Mouse (Mus musculus) gastrocnemius, postnatal 14 days (tissue): ENCODE results near the gene Pfkfb4. TPM values are rescaled to one million over a fixed set of nuclear protein-coding genes. Genes with fewer than 3 reads are reported as not detected.

ENCODE experiments used
- DNase-seq: peaks from one replicate; pipeline ENCODE4 v3.0.0; 2021; ENCODE audit warnings: mixed read lengths
- intact Hi-C: fragments of 180-260 bp; cut with DNase I; formaldehyde crosslinking; loops from one replicate; pipeline ENCODE4 v1.15.1; 2025; ENCODE audit warnings: low total_unique reads
- total RNA-seq, 2 experiments: library from RNA; stranded (reverse); gene quantifications; 2 replicates each; pipeline ENCODE4 v1.2.3; 2021

Gene Pfkfb4
- total RNA-seq, 2 experiments from 2014 or later = 31.0 to 31.6 TPM

DNA sequence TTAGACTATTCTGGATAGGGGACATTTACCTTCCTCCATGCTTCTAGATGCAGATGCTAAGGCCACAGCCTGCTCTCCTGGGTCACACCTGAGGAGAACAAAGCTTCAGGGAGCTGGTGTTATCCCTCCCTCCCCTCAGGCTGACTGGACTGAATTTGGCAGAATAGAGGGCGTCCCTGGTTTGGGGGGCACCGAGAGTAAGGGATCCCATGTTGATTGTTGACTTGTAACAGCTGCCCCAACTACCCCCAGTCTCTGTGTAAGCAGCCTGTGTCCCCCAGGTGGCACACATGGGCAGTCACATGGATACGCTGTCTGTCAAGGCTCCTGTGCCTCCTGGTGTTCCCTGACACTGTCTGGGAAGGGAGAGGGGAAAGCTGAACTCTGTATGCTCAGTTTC lies 36.8 kb downstream of the Pfkfb4 start:
- intact Hi-C loops = no loop called here
- no peak for DNase-seq

DNA sequence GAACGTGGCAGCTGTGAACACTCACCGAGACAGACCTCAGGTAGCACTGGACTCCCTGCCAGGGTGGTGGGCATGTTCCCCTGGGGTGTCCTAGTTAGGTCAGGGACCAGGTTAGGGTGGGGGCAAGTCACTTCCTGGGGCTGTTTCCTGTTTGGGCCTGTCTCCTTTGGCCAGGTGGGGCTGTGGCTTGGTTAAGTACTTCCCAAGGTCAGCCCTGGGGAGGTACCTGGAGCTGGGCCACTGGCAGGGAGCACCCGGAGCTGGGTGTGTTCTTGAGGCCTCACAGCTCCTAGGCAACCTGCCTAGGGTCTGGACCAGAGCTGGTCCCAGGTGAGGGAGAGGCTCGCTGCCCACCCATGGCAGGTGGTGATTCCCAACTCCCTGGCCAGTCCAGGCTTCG lies 37.3 kb downstream of the Pfkfb4 start:
- no peak for DNase-seq
- intact Hi-C loops = no loop called here

DNA sequence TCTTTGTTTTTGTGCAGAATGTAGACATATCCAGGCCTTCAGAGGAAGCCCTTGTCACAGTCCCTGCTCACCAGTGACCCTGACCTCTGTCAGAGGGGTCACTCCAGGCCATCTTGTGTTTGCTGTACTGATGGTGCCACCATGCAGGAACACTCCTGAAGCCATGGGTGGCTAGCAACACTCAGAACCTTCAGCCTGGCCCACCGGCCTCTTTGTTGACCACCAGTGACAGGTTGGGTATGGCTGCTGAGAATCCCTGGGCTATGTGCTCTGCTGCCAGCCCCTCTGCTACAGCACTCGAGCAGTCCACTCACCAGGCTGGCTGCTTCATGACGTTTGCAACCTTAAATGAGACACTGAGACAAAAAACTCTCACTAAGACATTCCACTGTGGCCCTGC lies 38.7 kb downstream of the Pfkfb4 start:
- intact Hi-C loops = no loop called here
- DNase-seq = no peak

DNA sequence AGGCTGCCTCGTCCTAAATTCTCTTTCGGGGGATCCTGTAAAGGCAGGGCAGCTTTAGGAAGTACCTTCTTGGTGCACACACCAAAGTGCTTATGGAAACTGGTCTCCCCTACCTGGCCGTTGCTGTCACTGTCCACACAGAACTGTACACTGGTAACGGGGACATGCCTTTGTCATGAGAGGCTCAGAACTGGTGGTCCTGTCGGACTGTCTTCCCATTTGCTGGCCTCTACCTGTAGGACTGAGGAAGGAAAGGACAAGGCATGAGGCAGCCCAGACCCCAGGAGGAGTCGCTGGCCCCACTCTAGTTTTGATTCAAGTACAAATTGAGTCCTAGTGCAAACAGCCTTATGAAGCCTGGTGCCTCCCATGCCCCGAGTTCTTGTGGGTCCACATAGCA lies 39.4 kb downstream of the Pfkfb4 start:
- intact Hi-C loops = no loop called here
- no peak for DNase-seq

DNA sequence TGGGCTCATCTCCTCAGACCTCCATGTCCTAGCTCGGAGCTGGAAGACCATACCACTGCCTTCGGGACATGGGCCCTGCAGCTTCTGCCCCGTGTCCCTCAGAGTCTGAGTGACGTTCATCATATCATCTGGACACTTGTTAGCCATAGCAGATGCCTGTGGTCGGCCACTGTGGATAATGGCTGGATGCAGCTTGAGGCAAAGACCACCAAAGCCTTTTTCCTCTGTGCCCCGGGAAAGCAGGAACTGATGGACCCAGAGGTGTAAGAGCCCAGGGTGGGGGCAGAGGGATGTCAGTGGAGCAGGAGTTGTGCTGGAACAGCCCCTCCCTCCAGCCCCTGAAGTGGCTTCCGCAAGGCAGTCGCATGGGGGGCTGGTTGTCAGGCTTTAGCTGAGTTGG lies 40.1 kb downstream of the Pfkfb4 start:
- intact Hi-C loops = no loop called here
- no peak for DNase-seq

DNA sequence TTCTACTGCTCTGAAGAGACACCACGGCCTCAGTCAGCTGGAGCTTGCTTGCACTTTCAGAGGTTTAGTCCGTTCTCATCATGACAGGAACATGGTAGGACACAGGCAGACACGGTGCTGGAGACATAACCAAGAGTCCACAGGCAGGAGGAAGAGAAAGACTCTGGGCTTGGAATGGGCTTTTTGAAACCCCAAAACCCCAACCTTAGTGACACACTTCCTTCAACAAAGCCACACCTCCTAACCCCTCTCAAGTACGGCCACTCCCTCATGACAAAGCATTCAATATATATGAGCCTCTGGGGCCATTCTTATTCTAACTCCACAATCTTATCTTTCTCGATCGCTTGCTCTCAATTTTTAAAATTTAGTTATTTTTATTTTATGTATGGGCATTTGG lies 40.9 kb downstream of the Pfkfb4 start:
- intact Hi-C loops = no loop called here
- no peak for DNase-seq

DNA sequence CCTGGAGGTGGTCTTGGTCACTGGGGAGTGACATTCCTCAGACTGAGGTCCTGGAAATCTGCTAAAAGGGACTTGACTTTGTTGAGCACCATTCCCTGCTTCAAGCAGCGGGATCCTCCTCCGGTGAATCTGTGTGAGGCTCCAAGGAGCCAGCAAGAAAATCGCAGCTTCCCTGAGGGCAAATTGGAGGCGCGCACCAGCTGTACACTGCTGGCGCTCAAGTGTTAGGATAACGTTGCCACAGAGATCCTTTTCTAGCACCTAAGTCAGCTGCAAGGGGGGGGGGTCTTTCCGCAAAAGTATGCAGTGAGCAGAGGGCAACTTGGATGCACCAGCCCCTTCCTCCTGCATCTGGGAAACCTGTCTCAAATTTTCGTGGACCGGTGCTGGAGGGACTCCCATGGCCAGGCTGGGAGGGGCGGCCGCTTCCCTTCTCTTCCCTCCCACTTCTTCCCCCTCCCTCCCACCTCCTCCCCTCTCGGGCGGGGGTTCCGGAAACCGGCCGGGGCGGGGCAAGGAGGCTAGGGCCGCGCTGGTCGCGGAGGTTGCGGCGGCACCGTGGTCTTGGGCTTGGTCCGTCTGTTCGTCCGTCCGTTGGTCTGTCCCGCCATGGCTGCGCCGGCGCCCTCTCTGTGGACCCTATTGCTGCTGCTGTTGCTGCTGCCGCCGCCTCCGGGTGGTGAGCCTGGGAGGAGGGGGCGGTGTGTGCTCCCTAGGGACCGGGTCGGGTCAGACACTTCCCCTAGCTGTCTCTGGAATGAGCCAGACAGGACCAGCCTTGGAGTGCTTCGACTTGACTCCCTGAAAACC lies 46.7 kb downstream of the Pfkfb4 start, which contains the start of gene Shisa5:
Gene Shisa5, plus strand, starts transcription at position 480 of the 810 bp plus-strand sequence.
- intact Hi-C loops = no loop called here

DNA sequence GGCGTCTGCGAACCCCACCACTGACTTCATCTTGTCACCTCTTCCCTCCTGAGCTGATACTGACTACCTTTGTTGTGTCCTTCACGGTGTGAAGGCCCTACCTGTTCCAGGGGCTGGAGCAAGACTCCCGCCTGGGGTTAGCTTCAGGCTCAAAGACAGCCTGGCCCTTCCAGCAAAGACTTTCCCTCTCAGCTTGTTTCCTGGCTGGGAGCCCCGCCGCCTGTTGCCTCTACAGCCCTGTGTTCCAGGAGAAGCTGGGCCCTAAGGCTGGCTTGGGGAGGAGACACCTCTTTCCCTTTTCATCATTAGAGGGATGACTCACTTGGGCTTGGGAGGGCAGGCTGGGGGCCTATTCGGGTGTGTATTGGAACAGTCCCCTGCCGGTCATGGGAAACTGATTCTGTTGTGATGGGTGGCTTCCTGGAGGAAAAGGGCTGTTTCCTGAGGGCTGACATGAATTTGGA lies 47.4 kb downstream of the Pfkfb4 start:
- intact Hi-C loops = no loop called here
- DNase-seq = peak; percentile 73

More for the DNA sequence above, 46.7 kb downstream of the Pfkfb4 start, which contains the start of gene Shisa5:
- DNase-seq = peak; percentile 90

DNA sequence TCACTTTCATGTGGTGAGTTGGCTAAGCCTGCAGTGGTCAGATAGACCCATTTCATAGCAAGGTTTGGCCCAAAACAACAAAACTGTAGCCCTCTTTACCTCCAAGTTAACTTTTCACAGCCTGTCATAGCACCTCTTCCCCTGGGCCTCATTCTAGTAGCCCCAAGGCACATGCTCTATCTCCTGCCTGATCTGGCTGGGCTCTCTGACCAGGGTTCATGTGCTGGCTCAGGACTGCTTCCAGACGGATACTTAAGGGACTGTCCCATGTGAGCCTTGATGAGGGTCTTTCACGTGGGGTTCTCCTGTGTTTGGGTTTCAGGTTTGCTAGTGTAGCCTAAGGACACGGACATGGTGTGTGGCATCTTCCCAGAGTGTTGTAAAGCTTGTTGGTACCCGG lies 48.1 kb downstream of the Pfkfb4 start:
- intact Hi-C loops = no loop called here
- no peak for DNase-seq

DNA sequence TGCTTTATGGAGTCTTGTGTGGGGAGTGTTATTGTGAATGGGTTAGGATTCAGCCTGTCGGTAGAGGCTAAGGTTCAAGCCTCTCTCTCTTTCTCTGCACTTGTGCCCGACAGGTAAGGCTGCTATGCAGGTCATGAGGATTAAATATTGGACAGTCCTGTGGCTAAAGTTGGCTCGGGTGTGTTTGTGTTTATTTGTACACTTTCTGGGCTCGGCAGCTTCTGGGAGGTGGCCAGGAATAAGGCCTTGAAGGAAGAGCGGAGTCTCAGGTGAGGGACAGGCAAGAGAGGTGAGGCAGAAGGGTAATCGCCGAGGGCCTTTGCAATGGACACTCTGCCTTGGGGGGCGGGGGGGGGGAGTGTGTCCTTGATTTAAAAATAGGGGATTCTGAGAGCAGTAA lies 48.6 kb downstream of the Pfkfb4 start:
- intact Hi-C loops = no loop called here
- DNase-seq = no peak

DNA sequence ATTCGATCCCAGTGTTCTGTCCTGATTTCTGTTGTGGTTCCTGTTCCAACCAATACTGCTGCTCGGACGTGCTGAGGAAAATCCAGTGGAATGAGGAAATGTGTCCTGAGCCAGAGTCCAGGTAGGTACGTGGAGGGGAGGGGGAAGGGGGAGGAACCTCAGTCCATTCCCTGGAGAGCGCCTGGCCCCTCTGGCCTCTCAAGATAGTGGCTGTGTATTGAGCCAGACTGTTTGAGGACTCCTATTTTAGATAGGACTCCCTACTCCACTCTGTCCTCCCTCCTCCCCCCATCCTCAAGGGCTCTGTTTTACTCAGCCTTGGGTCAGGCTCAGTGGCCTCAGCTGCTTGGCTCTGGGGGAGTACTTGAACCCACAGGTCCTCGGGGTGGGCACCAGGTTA lies 49.3 kb downstream of the Pfkfb4 start:
- DNase-seq = no peak
- intact Hi-C loops = no loop called here

DNA sequence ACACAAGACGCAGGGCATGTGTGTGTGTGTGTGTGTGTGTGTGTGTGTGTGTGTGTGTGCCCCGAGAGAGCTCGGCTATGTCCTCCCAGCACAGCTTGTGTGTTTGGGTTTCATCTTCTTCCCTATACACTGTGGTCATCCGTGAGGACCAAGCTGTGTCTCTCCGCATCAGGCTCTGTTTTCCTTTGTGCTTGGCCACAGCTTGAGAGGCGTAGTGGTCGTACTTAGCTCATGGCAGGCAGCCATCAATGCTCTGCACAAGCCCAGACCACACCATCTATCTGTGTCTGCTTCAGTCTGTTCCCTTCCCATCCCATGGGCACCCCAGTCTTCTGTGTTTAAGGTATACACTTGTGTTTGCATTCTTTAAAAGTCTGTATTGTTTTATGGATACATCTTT lies 49.8 kb downstream of the Pfkfb4 start:
- intact Hi-C loops = no loop called here
- DNase-seq = no peak

DNA sequence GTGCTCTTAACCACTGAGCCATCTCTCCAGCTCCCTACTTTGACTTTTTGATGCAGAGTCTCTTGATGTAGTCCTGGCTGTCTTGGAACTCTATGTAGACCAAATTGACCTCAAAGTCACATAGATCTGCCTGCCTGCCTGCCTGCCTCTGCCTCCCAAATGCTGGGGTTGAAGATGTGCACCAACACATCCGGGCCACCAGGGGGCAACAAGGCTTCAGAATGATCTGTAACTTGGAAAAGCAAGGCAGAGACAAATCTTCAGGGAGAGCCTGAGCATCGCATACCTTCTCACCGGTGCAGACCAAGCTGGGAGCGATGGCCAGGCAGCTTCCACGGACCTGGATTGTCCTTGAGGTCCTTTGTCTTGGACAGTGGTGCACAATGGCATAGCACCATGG lies 54.7 kb downstream of the Pfkfb4 start:
- DNase-seq = peak; percentile 53
- intact Hi-C loops = no loop called here

DNA sequence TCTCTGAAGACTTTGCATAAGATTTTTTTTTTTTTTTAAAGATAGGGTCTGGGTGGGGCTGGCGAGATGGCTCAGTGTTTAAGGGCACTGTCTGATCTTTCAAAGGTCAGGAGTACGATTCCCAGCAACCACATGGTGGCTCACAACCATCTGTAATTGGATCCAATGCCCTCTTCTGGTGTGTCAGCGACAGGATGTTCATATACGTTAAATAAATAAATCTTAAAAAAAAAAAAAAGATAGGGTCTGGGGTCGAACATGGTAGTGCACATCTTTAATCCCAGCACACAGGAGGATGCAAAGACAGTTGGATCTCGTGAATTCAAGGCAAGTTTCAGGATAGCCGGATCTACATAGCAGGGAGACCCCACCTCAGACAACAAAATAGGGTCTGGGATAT lies 57.7 kb downstream of the Pfkfb4 start:
- DNase-seq = no peak
- intact Hi-C loops = no loop called here

DNA sequence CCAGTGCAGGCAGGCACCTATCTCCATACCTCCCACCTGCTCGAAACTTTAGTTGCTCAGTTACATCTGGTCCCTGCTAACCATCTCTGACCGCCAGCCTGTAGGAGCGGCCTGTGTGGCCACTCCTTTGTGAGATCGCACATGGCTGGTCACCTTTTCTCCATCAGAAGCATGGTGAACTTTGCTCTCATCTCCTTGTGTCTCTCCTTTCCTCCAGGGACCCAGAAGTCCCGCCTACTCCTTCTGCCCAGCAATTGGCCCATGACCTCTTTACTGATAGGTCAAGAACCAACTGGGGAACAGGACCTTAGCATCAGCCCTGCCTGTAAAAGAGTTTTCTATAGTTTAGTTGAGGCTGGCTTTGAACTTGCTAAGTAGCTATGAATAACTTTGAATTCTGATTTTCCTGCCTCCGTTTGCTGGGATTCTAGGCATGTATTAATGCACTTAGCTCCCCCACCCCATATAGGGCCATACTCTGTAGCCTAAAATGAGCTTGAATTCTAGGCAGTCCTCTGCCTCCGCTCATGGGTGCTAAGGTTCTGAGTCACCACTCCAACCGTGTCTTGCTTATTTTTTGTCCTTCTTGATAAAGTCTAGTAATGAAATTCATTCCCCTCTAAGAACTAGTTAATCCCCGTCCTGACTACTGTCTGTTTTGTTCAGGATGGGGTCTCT lies 58.6 kb downstream of the Pfkfb4 start:
- intact Hi-C loops = no loop called here
- no peak for DNase-seq

DNA sequence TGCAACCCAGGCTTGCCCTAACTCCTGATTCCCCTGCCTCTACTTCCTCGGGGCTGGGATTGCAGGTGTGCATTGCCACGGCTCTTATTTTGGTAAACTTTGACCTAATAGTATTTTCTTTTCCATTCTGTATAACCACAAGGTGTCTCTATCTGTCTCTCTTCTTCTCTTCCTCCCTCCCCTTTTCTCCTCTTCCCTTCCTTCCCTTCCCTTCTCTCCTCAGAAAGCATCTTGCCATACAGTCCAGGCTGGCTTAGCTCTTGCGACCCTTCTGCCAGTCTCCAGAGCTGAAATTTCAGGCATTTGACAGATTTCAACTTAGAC lies 59.1 kb downstream of the Pfkfb4 start:
- intact Hi-C loops = no loop called here
- no peak for DNase-seq

DNA sequence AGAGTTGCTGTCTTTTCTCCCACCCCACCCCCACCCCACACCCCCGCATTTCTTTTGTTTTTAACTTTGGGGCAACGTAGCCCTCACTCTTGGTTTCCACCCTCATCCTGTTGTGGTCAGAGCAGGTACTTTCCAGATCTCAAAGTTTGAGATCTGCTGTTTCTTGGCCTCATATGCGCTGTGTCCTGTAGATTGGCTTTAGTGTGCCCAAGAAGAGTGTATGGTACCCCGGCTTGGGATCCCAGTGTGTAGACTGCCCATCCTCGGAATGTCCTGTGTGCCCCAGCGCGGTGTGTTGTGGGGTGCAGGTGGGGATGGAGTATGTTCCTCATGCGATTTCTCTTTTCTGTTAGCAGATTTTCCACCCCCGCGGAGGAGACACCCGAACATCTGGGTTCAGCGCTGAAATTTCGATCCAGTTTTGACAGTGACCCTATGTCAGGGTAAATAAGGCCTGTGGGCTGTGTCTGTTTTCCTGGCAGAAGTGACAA lies 59.5 kb downstream of the Pfkfb4 start:
- no peak for DNase-seq
- intact Hi-C loops = no loop called here

DNA sequence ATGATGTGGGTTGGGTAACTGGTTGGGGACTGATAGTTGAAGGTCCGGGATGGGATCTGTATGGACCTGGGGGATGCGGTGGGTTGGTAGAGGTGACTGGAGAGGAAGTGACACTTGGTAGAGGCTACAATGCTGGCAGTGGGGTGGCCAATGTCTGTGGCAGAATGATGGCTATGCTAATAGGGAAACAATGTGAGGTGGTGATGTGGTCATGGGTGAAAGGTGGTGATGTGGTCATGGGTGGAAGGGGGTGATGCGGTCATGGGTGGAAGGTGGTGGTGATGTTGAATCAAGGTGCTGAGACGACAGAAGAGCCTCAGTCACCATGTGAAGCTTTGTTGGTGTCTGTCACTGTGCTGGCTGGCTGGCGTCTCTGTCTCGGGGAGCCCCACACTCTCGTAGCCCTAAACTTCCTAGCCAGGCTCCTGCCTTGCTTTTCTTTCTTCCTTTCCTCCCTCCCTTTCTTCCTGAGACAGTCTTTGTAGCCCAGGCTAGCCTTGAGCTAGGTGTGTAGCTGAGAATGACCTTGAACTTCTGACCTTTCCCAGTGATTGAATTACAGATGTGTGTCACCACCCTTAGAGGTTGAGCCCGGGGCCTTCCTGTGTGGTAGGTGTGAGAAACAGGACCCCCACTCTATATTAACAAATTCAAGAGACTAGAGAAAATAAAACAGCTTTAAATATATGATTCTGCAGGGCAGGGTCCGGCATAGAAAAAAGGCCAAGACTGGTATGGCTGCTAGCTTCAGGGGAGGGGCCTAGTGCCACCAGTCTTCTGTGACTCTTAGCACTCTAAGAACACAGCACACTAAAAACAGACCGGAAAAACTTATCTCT lies 60.3 kb downstream of the Pfkfb4 start:
- no peak for DNase-seq

DNA sequence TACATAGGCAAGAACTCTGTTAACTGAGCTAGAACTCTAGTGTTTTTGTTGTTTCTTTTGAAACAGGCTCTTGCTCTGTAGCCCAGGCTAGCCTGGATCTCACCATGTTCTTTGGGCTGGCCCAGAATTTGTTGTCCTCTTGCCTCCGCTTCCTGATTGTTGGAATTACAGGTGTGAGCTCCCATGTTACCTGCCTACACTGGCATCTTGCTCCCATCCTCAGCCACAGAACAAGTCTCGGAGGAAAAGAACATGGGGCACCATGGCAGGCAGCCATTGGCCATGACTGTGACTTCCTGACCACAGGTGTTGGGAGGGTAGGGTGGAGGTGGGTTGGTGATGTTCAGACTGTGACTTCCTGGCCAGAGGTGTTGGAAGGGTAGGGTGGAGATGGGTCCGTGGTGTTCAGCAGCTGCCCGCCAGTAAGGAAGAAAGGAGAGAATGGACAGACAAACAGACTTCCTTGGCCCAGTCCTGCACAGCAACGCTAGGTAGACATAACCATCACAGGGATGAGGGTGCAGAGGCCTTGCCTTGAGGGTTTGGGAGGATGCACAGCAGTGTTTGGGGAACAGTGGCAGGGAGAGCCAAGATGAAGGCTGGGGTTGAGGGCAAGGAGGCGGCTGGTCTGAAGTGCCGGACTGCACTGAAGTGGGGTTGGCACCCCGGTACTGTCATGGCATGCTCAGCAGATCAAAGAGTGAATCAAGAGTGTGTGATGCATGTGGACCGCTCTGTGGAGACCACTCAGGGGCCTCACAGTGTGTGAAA lies 61.1 kb downstream of the Pfkfb4 start:
- no peak for DNase-seq
- intact Hi-C loops = no loop called here

More for the DNA sequence above, 60.3 kb downstream of the Pfkfb4 start:
- intact Hi-C loops = no loop called here
